Mouse (Mus musculus) lung, postnatal 0 days (tissue): ENCODE results near the gene Itpr2.

Experiments used
- CTCF ChIP-seq: IDR thresholded peaks from 2 replicates; pipeline ENCODE4 v1.5.1; 2016; ENCODE audit warnings: antibody characterized with exemption, mild to moderate bottlenecking
- EP300 ChIP-seq: IDR thresholded peaks from 2 replicates; pipeline ENCODE4 v1.6.1; 2016; ENCODE audit warnings: antibody characterized with exemption, mild to moderate bottlenecking, control low read depth

DNA sequence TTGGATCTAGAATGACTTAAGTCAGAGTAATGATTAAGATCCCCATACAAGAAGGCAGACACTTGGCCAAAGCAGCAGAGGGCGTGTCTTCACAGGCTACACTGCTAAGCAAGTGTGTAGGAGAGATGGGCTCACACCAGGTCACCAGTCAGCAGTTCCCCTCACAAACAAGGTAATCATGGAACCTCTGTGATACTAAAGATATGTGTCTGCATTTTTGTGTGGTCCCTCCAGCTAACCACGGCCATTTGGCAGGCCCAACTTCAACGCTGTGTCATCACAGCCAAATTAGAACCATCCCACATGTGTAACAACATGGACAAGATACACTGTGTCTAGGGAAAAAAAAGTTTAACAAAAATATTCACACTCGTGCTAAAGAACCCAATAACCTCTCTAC is 106.4 kb downstream of the Itpr2 start:
- TF ChIP-seq CTCF (no peak), EP300 (no peak)
